10 mouse cellular contexts compared by ENCODE assay signal in the genomic region with DNA sequence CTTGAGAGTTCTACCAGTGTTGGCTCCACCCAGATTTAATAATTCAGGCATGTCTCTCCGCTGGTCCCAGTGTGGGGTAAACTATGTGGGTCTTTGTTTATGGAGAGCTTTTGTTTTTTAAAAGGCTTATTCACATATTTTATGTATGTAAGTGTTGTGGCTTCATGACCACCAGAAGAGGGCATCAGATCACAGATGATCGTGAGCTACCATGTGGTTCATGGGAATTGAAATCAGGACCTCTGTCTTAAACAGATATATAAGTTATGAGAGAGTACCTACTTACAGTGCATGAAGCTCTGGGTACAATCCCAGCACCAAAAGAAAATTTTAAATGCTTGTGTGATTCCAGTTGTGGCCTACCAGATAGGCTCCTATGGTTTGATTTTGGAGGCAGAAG. TPM values are rescaled to one million over a fixed set of nuclear protein-coding genes. Genes with fewer than 3 reads are reported as not detected.
DNase-seq lines count a peak whose midpoint lies in the region; ATAC-seq and TF ChIP-seq lines count a peak whose summit lies in the region.
"Had no signal": no experiment of that assay in that cellular context is flagged by ENCODE, and none has a peak within 500 bp of the region (broad histone marks: within the 10 kb centered on the region; RNA-seq: fewer than 3 reads in every experiment).

No protein-coding gene starts in this region.

- H3K4me3 ChIP-seq in left cerebral cortex, adult 2 months: no peak overlapping the region
- H3K4me3 ChIP-seq in limb, embryonic 14.5 days (replicated peaks; ENCODE audit: low read length): no peak overlapping the region
- H3K4me3 ChIP-seq: midbrain, embryonic 12.5 days had no signal

- CTCF ChIA-PET in Patski (lab: Charles Lee): interaction anchor here (0.7 to 2.1 kb wide), 15 partner anchors 14 to 182 kb away, joined by 3 to 33 read pairs (median 4); no protein-coding TSS in a partner anchor

- no peaks in the 10 kb centered on the region for H3K27me3 ChIP-seq in Patski
- no peaks in the 10 kb centered on the region for H3K27me3 ChIP-seq in limb, embryonic 14.5 days (ENCODE audit: control insufficient read depth, insufficient read depth, low read length)
- H3K27me3 ChIP-seq: midbrain, embryonic 12.5 days had no signal

- no peak overlapping the region for H3K4me2 ChIP-seq in limb, embryonic 14.5 days (replicated peaks; ENCODE audit: low read depth, low read length, severe bottlenecking)
- H3K4me2 ChIP-seq: midbrain, embryonic 12.5 days had no signal

- no peak overlapping the region for H3K27ac ChIP-seq in left cerebral cortex, adult 2 months
- H3K27ac ChIP-seq in limb, embryonic 14.5 days (replicated peaks; ENCODE audit: low read depth, low read length): no peak overlapping the region
- H3K27ac ChIP-seq: midbrain, embryonic 12.5 days had no signal

- POLR2A ChIA-PET in Patski (lab: Charles Lee): no interaction called here

- no peaks in the 10 kb centered on the region; the same call in 1 of the 2 replicates for H3K4me1 ChIP-seq in limb, embryonic 14.5 days (ENCODE audit: control insufficient read depth, insufficient read depth, low read length)
- H3K4me1 ChIP-seq: midbrain, embryonic 12.5 days had no signal

- no peak for ATAC-seq in Patski
- peak; percentile 47; the same call in 1 of the 2 replicates for ATAC-seq in limb, embryonic 14.5 days (ENCODE audit: low FRiP score, low read depth)
- no peak for ATAC-seq in granulocyte monocyte progenitor cell, adult 5-6 weeks (replicated peaks; ENCODE audit: poor library complexity, severe bottlenecking)

- no peak for TF ChIP-seq POLR2A in limb, embryonic 14.5 days (IDR thresholded peaks at IDR 0.05; ENCODE audit: borderline replicate concordance, extremely low read depth, insufficient read depth, insufficient read length)

- 37% methylated on average over 2 of the region's 2 CpGs for WGBS in limb, embryonic 14.5 days

- no peaks in the 10 kb centered on the region for H3K36me3 ChIP-seq in limb, embryonic 14.5 days (ENCODE audit: control insufficient read depth, insufficient read depth, low read length)
- H3K36me3 ChIP-seq: midbrain, embryonic 12.5 days had no signal

- H3K9me3 ChIP-seq in limb, embryonic 14.5 days (ENCODE audit: control insufficient read depth, low read length): no peaks in the 10 kb centered on the region
- H3K9me3 ChIP-seq: midbrain, embryonic 12.5 days had no signal

- intact Hi-C loops in left cerebral cortex, adult 2 months (cut with DNase I): loop anchor here (1.0 to 5.0 kb wide), 2 partner anchors 148 to 443 kb away; no protein-coding TSS in a partner anchor
- intact Hi-C loops in left cerebral cortex, postnatal 14 days (cut with DNase I): loop anchor here (2.0 to 10.0 kb wide), 2 partner anchors 147 to 445 kb away; no protein-coding TSS in a partner anchor

- no peak overlapping the region for H3K9ac ChIP-seq in limb, embryonic 14.5 days (ENCODE audit: low read depth, low read length, severe bottlenecking)
- H3K9ac ChIP-seq: midbrain, embryonic 12.5 days had no signal

- TF ChIP-seq CTCF in left cerebral cortex, adult 2 months (IDR thresholded peaks at IDR 0.05): peak; percentile 67
- peak; percentile 45 for TF ChIP-seq CTCF in Patski (IDR thresholded peaks at IDR 0.05)

- DNase-seq in cerebellum, postnatal 14 days: peak; percentile 29 to 44
- no peak for DNase-seq in cerebellum, adult 18-20 months
- DNase-seq in left cerebral cortex, adult 2 months (ENCODE audit: extremely low spot score in 1 of 2, low spot score in 2 of 2): no peak
- no peak for DNase-seq in left cerebral cortex, postnatal 14 days (ENCODE audit: low spot score in 2 of 2)
- no peak for DNase-seq in Patski (ENCODE audit: low read depth, low spot score)
- DNase-seq in limb, embryonic 14.5 days (ENCODE audit: low spot score): no peak
- no peak for DNase-seq in gastrocnemius, adult 18-20 months (ENCODE audit: low spot score)
- DNase-seq: adrenal gland, postnatal 25 days had no signal

- in situ Hi-C loops in Patski (cut with MboI; ENCODE audit: low pct_unique_long_range_greater_than_20kb): loop anchor here (5.0 to 25.0 kb wide), 2 partner anchors 148 to 448 kb away; a partner anchor contains a TSS

RNA-seq across cellular contexts. Expression of a gene that starts 13.2 kb away (rescaled TPM):
- not detected for total RNA-seq in left cerebral cortex, adult 2 months (2021)
- total RNA-seq in left cerebral cortex, postnatal 14 days (2021): under 1 TPM in 1 of 2 experiments, not detected in 1; 0.33 TPM
- polyA plus RNA-seq in Patski (2021): not detected
- polyA plus RNA-seq in limb, embryonic 14.5 days (2012; rRNA removed): 0.78 and 1.6 TPM in 2 replicates
- polyA plus RNA-seq in limb, embryonic 14.5 days (2014; fragmentation: Nextera tagmentation; extraction: Ambion mirVana): 0.40 and 0.62 TPM in 2 replicates
- total RNA-seq in granulocyte monocyte progenitor cell, adult 5-6 weeks (2014; fragmentation: Nextera tagmentation): not detected in 2 replicates
- not detected in 2 replicates for total RNA-seq in granulocyte monocyte progenitor cell, adult 5-6 weeks (2017)
- total RNA-seq in gastrocnemius, adult 18-20 months (2021): not detected
- total RNA-seq: adrenal gland, postnatal 25 days had no signal

Comparison
In these comparisons a context has a peak if more than half of its experiments do, and no peak if none do; other contexts are left out.
1. DNase-seq: peak in cerebellum, postnatal 14 days (2 of 2); none in cerebellum, adult 18-20 months (0 of 2), left cerebral cortex, adult 2 months (0 of 2), left cerebral cortex, postnatal 14 days (0 of 2), Patski (single experiment), limb, embryonic 14.5 days (single experiment) and gastrocnemius, adult 18-20 months (single experiment).